Mouse (Mus musculus): ENCODE results near the gene Kif16b. TPM values are rescaled to one million over a fixed set of nuclear protein-coding genes. Genes with fewer than 3 reads are reported as not detected.
A peak's percentile ranks its signal among the peaks of the same experiment; 100 is the strongest.

Gene Kif16b
- total RNA-seq, 2 experiments from 2014 or later, result 33.3 to 46.1 TPM

- DNase-seq (ENCODE audit: low spot score), result no peak
Measured at GRCm38 (mm10) chr2:142682965-142683709, 218.2 kb downstream of the Kif16b start.

GRCm38 (mm10) chr2:142668426-142668825, 232.9 kb downstream of the Kif16b start:
- no peak for DNase-seq (ENCODE audit: low spot score)

- peak; percentile 11 for DNase-seq (ENCODE audit: low spot score)
Measured at GRCm38 (mm10) chr2:142651591-142651990, 249.7 kb downstream of the Kif16b start.

- DNase-seq (ENCODE audit: low spot score), result no peak
Measured at GRCm38 (mm10) chr2:142648023-142648453, 253.3 kb downstream of the Kif16b start.

GRCm38 (mm10) chr2:142646863-142647262, 254.5 kb downstream of the Kif16b start:
- DNase-seq (ENCODE audit: low spot score), result no peak

- no peak for DNase-seq (ENCODE audit: low spot score)
Measured at GRCm38 (mm10) chr2:142641766-142642165, 259.6 kb downstream of the Kif16b start.

GRCm38 (mm10) chr2:142635606-142636304, 265.6 kb downstream of the Kif16b start:
- DNase-seq (ENCODE audit: low spot score), result no peak

GRCm38 (mm10) chr2:142633996-142634559, 267.3 kb downstream of the Kif16b start:
- DNase-seq (ENCODE audit: low spot score), result no peak

GRCm38 (mm10) chr2:142629523-142630312, 271.6 kb downstream of the Kif16b start:
- no peak for DNase-seq (ENCODE audit: low spot score)

GRCm38 (mm10) chr2:142625756-142626155, 275.6 kb downstream of the Kif16b start:
- DNase-seq (ENCODE audit: low spot score), result no peak

- DNase-seq (ENCODE audit: low spot score), result no peak
Measured at GRCm38 (mm10) chr2:142625101-142625500, 276.2 kb downstream of the Kif16b start.

GRCm38 (mm10) chr2:142624254-142624653, 277.1 kb downstream of the Kif16b start:
- no peak for DNase-seq (ENCODE audit: low spot score)

- no peak for DNase-seq (ENCODE audit: low spot score)
Measured at GRCm38 (mm10) chr2:142621152-142621551, 280.2 kb downstream of the Kif16b start.

GRCm38 (mm10) chr2:142619926-142620325, 281.4 kb downstream of the Kif16b start:
- DNase-seq (ENCODE audit: low spot score), result no peak

- no peak for DNase-seq (ENCODE audit: low spot score)
Measured at GRCm38 (mm10) chr2:142614535-142614934, 286.8 kb downstream of the Kif16b start.

- no peak for DNase-seq (ENCODE audit: low spot score)
Measured at GRCm38 (mm10) chr2:142612359-142612953, 288.9 kb downstream of the Kif16b start.

- DNase-seq (ENCODE audit: low spot score), result peak; percentile 6
Measured at GRCm38 (mm10) chr2:142611113-142611512, 290.2 kb downstream of the Kif16b start.

- DNase-seq (ENCODE audit: low spot score), result no peak
Measured at GRCm38 (mm10) chr2:142610206-142610605, 291.1 kb downstream of the Kif16b start.

GRCm38 (mm10) chr2:142608778-142609177, 292.6 kb downstream of the Kif16b start:
- no peak for DNase-seq (ENCODE audit: low spot score)

GRCm38 (mm10) chr2:142604762-142605161, 296.6 kb downstream of the Kif16b start:
- DNase-seq (ENCODE audit: low spot score), result no peak

- no peak for DNase-seq (ENCODE audit: low spot score)
Measured at GRCm38 (mm10) chr2:142603210-142603609, 298.1 kb downstream of the Kif16b start.
